Mouse (Mus musculus): Measurements from ENCODE around the gene Pkd1l2. TPM values are rescaled to one million over a fixed set of nuclear protein-coding genes. Genes with fewer than 3 reads are reported as not detected.
A peak's percentile ranks its signal among the peaks of the same experiment; 100 is the strongest.

Gene Pkd1l2
- polyA plus RNA-seq, 1 experiment from 2014 or later: not detected

GRCm38 (mm10) chr8:117022297-117022993 is 59.8 kb downstream of the Pkd1l2 start:
- WGBS: 66% methylated on average over 1 of the region's 1 CpGs
- H3K27ac ChIP-seq: no peak overlapping the region
- no peak overlapping the region for H3K9ac ChIP-seq

GRCm38 (mm10) chr8:117019323-117020275 is 62.6 kb downstream of the Pkd1l2 start:
- no peak overlapping the region for H3K9ac ChIP-seq
- peaks cover 3% of the 10 kb centered on the region; the same call in 1 of the 2 replicates for H3K9me3 ChIP-seq (replicated peaks)
- WGBS: 87% methylated on average over 18 of the region's 18 CpGs
- H3K36me3 ChIP-seq (ENCODE audit: poor library complexity, severe bottlenecking): no peaks in the 10 kb centered on the region
- no peak overlapping the region for H3K4me2 ChIP-seq
- no peak overlapping the region for H3K4me3 ChIP-seq
- no peaks in the 10 kb centered on the region for H3K4me1 ChIP-seq
- no peaks in the 10 kb centered on the region for H3K27me3 ChIP-seq
- H3K27ac ChIP-seq: no peak overlapping the region
- ATAC-seq: no peak

More at GRCm38 (mm10) chr8:117022297-117022993, 59.8 kb downstream of the Pkd1l2 start:
- no peak for ATAC-seq
- Histone ChIP-seq H3K4me2 (no peak overlapping the region), H3K36me3 (ENCODE audit: poor library complexity, severe bottlenecking) (no peaks in the 10 kb centered on the region), H3K4me3 (no peak overlapping the region), H3K4me1 (no peaks in the 10 kb centered on the region), H3K9me3 (replicated peaks) (no peaks in the 10 kb centered on the region), H3K27me3 (no peaks in the 10 kb centered on the region)

- peaks cover 4% of the 10 kb centered on the region; the same call in 1 of the 2 replicates for H3K9me3 ChIP-seq (replicated peaks)
- H3K4me1 ChIP-seq: no peaks in the 10 kb centered on the region
- H3K36me3 ChIP-seq (ENCODE audit: poor library complexity, severe bottlenecking): no peaks in the 10 kb centered on the region
- no peak overlapping the region for H3K27ac ChIP-seq
- H3K4me2 ChIP-seq: no peak overlapping the region
- no peak for ATAC-seq
- WGBS: 88% methylated on average over 4 of the region's 4 CpGs
- H3K4me3 ChIP-seq: no peak overlapping the region
- no peak overlapping the region for H3K9ac ChIP-seq
- no peaks in the 10 kb centered on the region for H3K27me3 ChIP-seq
Measured at GRCm38 (mm10) chr8:117017896-117018295, 64.4 kb downstream of the Pkd1l2 start.

GRCm38 (mm10) chr8:117017006-117017405 is 65.2 kb downstream of the Pkd1l2 start:
- Histone ChIP-seq H3K9ac (no peak overlapping the region), H3K27ac (no peak overlapping the region), H3K36me3 (ENCODE audit: poor library complexity, severe bottlenecking) (no peaks in the 10 kb centered on the region), H3K9me3 (replicated peaks) (peaks cover 4% of the 10 kb centered on the region; the same call in 1 of the 2 replicates), H3K4me2 (no peak overlapping the region), H3K27me3 (no peaks in the 10 kb centered on the region), H3K4me1 (no peaks in the 10 kb centered on the region), H3K4me3 (no peak overlapping the region)
- 35% methylated on average over 8 of the region's 8 CpGs for WGBS
- ATAC-seq: no peak

GRCm38 (mm10) chr8:117015670-117016069 is 66.6 kb downstream of the Pkd1l2 start:
- no peak overlapping the region for H3K9ac ChIP-seq
- H3K4me3 ChIP-seq: no peak overlapping the region
- 56% methylated on average over 4 of the region's 4 CpGs for WGBS
- no peak for ATAC-seq
- H3K27ac ChIP-seq: no peak overlapping the region
- H3K36me3 ChIP-seq (ENCODE audit: poor library complexity, severe bottlenecking): no peaks in the 10 kb centered on the region
- H3K27me3 ChIP-seq: no peaks in the 10 kb centered on the region
- H3K4me1 ChIP-seq: no peaks in the 10 kb centered on the region
- peaks cover 4% of the 10 kb centered on the region; the same call in 1 of the 2 replicates for H3K9me3 ChIP-seq (replicated peaks)
- H3K4me2 ChIP-seq: no peak overlapping the region

GRCm38 (mm10) chr8:117011366-117011765 is 70.9 kb downstream of the Pkd1l2 start:
- Histone ChIP-seq H3K9me3 (replicated peaks) (peaks cover 4% of the 10 kb centered on the region; the same call in 1 of the 2 replicates), H3K4me3 (no peak overlapping the region), H3K4me2 (no peak overlapping the region), H3K4me1 (no peaks in the 10 kb centered on the region), H3K27me3 (no peaks in the 10 kb centered on the region), H3K27ac (no peak overlapping the region), H3K36me3 (ENCODE audit: poor library complexity, severe bottlenecking) (no peaks in the 10 kb centered on the region), H3K9ac (no peak overlapping the region)
- WGBS: 86% methylated on average over 9 of the region's 9 CpGs
- no peak for ATAC-seq

- ATAC-seq: no peak
- Histone ChIP-seq H3K9ac (peak overlapping the region; percentile 62), H3K27me3 (no peaks in the 10 kb centered on the region), H3K9me3 (replicated peaks) (no peaks in the 10 kb centered on the region), H3K4me2 (peak overlapping the region; percentile 90), H3K4me1 (peaks cover 15% of the 10 kb centered on the region), H3K36me3 (ENCODE audit: poor library complexity, severe bottlenecking) (no peaks in the 10 kb centered on the region), H3K27ac (no peak overlapping the region), H3K4me3 (peak overlapping the region; percentile 60)
- WGBS: 63% methylated on average over 11 of the region's 11 CpGs
Measured at GRCm38 (mm10) chr8:116994016-116994716, 88.1 kb downstream of the Pkd1l2 start.

DNA sequence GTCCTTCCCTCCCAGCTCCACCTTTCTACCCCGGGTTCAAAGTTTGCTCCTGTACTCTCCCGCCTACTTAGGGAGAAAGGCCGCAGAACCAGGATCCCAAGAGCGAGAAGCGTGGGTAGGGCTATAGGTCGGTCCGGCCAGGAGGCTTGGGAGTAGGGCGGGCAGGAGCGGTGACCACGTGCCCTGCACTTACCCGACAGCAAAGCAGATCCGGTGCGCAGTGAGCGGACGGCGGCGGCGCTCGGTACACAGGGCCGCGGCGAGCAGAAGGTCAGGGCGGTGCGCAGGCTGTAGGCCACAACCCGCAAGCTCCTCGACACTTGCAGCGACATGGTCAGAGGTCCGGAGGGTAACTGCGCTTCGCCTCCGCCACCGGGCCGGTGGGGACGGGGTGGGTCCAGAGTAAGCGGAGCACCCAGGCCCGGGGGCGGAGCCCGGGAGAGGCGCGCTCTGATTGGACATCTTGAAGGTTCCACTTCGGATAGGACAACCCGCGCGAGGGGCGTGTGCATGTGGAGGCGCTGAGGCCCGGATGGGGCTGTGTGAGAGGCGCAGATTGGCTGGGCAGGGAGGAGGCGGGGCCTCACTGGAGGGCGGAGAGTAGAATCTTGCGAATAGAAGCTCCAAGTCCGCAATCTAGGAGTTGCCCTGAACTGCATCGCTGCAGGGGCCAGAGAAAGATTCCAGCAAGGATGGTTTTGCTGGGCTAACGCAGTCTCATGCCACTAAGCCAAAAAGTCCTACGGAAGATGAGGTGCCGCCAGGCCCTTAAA is 89.0 kb downstream of the Pkd1l2 start, which contains the start of gene Gcsh:
Gene Gcsh, minus strand, starts transcription at position 443 of the 773 bp plus-strand sequence.
- Histone ChIP-seq H3K36me3 (ENCODE audit: poor library complexity, severe bottlenecking) (no peaks in the 10 kb centered on the region), H3K9ac (peak within 1 kb of the TSS; percentile 71), H3K4me2 (peak within 1 kb of the TSS; percentile 90), H3K4me1 (peaks cover 15% of the 10 kb centered on the region), H3K9me3 (replicated peaks) (no peaks in the 10 kb centered on the region), H3K27me3 (no peaks in the 10 kb centered on the region), H3K27ac (no peak within 1 kb of the TSS), H3K4me3 (peak within 1 kb of the TSS; percentile 60)
- ATAC-seq: peak; percentile 100
- under 1% methylated on average over 56 of the region's 56 CpGs for WGBS

DNA sequence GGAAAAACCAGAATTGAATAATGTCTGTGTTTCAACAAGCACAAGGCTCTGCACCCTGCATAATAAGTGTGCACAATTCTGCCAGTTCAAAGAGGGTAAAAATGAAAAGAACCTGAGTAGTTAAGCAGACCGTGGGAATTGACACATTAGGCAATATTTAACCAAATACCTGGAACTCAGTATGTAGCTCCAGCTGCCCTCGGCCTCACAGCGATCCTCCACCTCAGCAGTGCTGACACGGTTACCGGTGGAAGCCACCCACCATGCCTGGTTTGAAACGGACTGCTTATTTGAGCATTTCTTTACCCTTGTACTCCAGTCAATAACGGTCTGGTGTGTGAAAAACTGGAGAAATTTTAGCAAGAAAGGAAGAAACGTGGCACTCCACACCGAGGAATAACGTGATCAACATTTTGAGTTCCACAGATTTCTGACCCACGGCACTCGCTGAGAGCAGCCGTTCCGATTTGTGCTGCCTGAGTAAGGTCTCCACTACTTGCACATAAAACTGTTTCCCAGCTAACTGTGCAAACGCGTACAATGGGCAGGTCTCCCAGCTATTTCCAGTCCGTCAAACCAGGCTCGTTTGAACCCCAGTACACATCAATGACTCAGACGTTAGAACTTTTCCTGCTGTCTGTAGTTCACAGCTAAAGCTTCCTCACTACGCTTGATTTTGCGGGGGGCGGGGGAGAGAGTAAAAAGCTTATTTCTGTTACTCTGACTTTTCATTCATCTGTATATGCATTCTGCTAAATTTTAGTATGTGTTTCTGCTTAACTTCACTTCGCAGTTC is 89.9 kb downstream of the Pkd1l2 start:
- no peak for ATAC-seq

GRCm38 (mm10) chr8:116991241-116991640 is 91.0 kb downstream of the Pkd1l2 start:
- Histone ChIP-seq H3K4me2 (no peak overlapping the region), H3K27me3 (no peaks in the 10 kb centered on the region), H3K4me1 (peaks cover 15% of the 10 kb centered on the region), H3K9ac (no peak overlapping the region), H3K4me3 (no peak overlapping the region), H3K27ac (no peak overlapping the region), H3K9me3 (replicated peaks) (no peaks in the 10 kb centered on the region), H3K36me3 (ENCODE audit: poor library complexity, severe bottlenecking) (peaks cover 9% of the 10 kb centered on the region; the same call in 1 of the 2 replicates)
- 69% methylated on average over 8 of the region's 8 CpGs for WGBS
- ATAC-seq: no peak

More for the DNA sequence above, 89.9 kb downstream of the Pkd1l2 start:
- WGBS: 6% methylated on average over 23 of the region's 23 CpGs
- H3K27ac ChIP-seq: no peak overlapping the region
- peak overlapping the region; percentile 90 for H3K4me2 ChIP-seq
- H3K4me3 ChIP-seq: peak overlapping the region; percentile 60
- H3K4me1 ChIP-seq: peaks cover 15% of the 10 kb centered on the region
- no peaks in the 10 kb centered on the region for H3K27me3 ChIP-seq
- no peaks in the 10 kb centered on the region for H3K9me3 ChIP-seq (replicated peaks)
- no peaks in the 10 kb centered on the region for H3K36me3 ChIP-seq (ENCODE audit: poor library complexity, severe bottlenecking)
- H3K9ac ChIP-seq: peak overlapping the region; percentile 71
